28 mouse cellular contexts compared by ENCODE assay signal in the genomic region with DNA sequence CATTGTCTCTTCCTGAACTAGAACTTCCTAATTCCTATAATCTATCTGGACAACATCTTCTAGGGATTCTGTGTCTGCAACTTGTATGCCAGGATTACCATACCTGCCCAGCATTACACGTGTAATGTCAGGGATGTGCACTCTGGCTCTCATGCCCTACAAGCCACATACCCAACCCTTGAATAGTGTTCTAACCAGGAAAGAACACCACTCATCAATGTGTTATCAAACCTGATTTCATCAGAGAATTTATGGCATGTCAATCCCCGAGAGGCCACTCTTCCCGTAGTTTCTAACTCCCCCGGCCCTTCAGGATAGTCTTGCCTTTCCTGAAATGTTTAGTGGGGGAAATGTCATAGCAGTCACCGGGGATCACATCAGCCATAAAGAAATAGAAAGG. TPM values are rescaled to one million over a fixed set of nuclear protein-coding genes. Genes with fewer than 3 reads are reported as not detected.
DNase-seq lines count a peak whose midpoint lies in the region; ATAC-seq and TF ChIP-seq lines count a peak whose summit lies in the region.
"Had no signal": no experiment of that assay in that cellular context is flagged by ENCODE, and none has a peak within 500 bp of the region (broad histone marks: within the 10 kb centered on the region; RNA-seq: fewer than 3 reads in every experiment).

No protein-coding gene starts in this region.

- no peaks in the 10 kb centered on the region for H3K27me3 ChIP-seq in intestine, embryonic 15.5 days (replicated peaks)
- H3K27me3 ChIP-seq in intestine, postnatal 0 days (replicated peaks; ENCODE audit: control insufficient read depth, insufficient read depth, low read length), result no peaks in the 10 kb centered on the region
- no peaks in the 10 kb centered on the region; the same call in 1 of the 2 replicates for H3K27me3 ChIP-seq in kidney, adult 2 months (replicated peaks; ENCODE audit: control insufficient read depth, insufficient read depth, low read length)
- H3K27me3 ChIP-seq: embryonic facial prominence, embryonic 13.5 days; embryonic facial prominence, embryonic 15.5 days; forebrain, embryonic 13.5 days; forebrain, embryonic 15.5 days; Patski had no signal

- peak; percentile 48 for DNase-seq in NIH3T3 (ENCODE audit: low read depth)
- peak; percentile 11 for DNase-seq in adipocyte (ENCODE audit: low spot score)
- no peak for DNase-seq in layer of hippocampus, postnatal 14 days (ENCODE audit: low spot score in 2 of 2)
- no peak for DNase-seq in kidney, adult 11 months
- no peak for DNase-seq in kidney, adult 2 months
- DNase-seq: adrenal gland, adult 8-10 months; adrenal gland, postnatal 14 days; adrenal gland, postnatal 36 days; cerebellum, adult 11-12 months; cerebellum, adult 2 months; cerebellum, adult 9-10 months; cerebellum, postnatal 14 days; cerebellum, postnatal 36 days; embryo, embryonic 11 days; forebrain, postnatal 0 days had no signal

- no peaks in the 10 kb centered on the region for H3K36me3 ChIP-seq in intestine, embryonic 15.5 days
- H3K36me3 ChIP-seq in intestine, postnatal 0 days (ENCODE audit: control insufficient read depth, insufficient read depth), result no peaks in the 10 kb centered on the region
- no peaks in the 10 kb centered on the region for H3K36me3 ChIP-seq in kidney, adult 2 months (ENCODE audit: control insufficient read depth, insufficient read depth, low read length)
- H3K36me3 ChIP-seq: embryonic facial prominence, embryonic 13.5 days; embryonic facial prominence, embryonic 15.5 days; forebrain, embryonic 15.5 days had no signal

- no peak for TF ChIP-seq CTCF in intestine, postnatal 0 days (IDR thresholded peaks at IDR 0.05; ENCODE audit: low read depth)
- TF ChIP-seq CTCF in kidney, adult 2 months (conservative IDR thresholded peaks at IDR 0.05; ENCODE audit: insufficient read depth, insufficient read length, low read depth, low read length), result no peak

- H3K4me2 ChIP-seq in intestine, embryonic 15.5 days (replicated peaks), result no peak overlapping the region
- no peak overlapping the region for H3K4me2 ChIP-seq in intestine, postnatal 0 days (replicated peaks; ENCODE audit: low read depth)
- H3K4me2 ChIP-seq: embryonic facial prominence, embryonic 13.5 days; embryonic facial prominence, embryonic 15.5 days; forebrain, embryonic 13.5 days; forebrain, embryonic 15.5 days had no signal

- peak; percentile 59 for ATAC-seq in intestine, embryonic 15.5 days
- 0 out of 2 replicates have a peak, but pooled peaks have one; percentile 36 for ATAC-seq in intestine, postnatal 0 days
- ATAC-seq: activated CD4-positive, CD25-positive, alpha-beta regulatory T cell, adult 4 months; forebrain, embryonic 13.5 days; forebrain, embryonic 15.5 days; forebrain, postnatal 0 days; Patski had no signal

- TF ChIP-seq POLR2A in kidney, adult 2 months (IDR thresholded peaks at IDR 0.05; ENCODE audit: low read depth, low read length), result no peak

- H3K27ac ChIP-seq in intestine, embryonic 15.5 days, result no peak overlapping the region
- H3K27ac ChIP-seq in intestine, postnatal 0 days (ENCODE audit: low read depth, low read length), result no peak overlapping the region
- H3K27ac ChIP-seq in kidney, adult 2 months (ENCODE audit: insufficient read depth, low read depth, low read length), result no peak overlapping the region
- H3K27ac ChIP-seq: embryonic facial prominence, embryonic 13.5 days; embryonic facial prominence, embryonic 15.5 days; forebrain, embryonic 13.5 days; forebrain, embryonic 15.5 days had no signal

- no peaks in the 10 kb centered on the region for H3K4me1 ChIP-seq in intestine, embryonic 15.5 days (replicated peaks)
- H3K4me1 ChIP-seq in intestine, postnatal 0 days (replicated peaks; ENCODE audit: control insufficient read depth, insufficient read depth, low read length), result no peaks in the 10 kb centered on the region
- H3K4me1 ChIP-seq in kidney, adult 2 months (ENCODE audit: control insufficient read depth, insufficient read depth, low read length), result no peaks in the 10 kb centered on the region
- H3K4me1 ChIP-seq: embryonic facial prominence, embryonic 13.5 days; embryonic facial prominence, embryonic 15.5 days; forebrain, embryonic 13.5 days; forebrain, embryonic 15.5 days had no signal

- no peak overlapping the region for H3K9ac ChIP-seq in intestine, embryonic 15.5 days
- H3K9ac ChIP-seq in intestine, postnatal 0 days (ENCODE audit: low read depth, low read length), result no peak overlapping the region
- H3K9ac ChIP-seq: embryonic facial prominence, embryonic 13.5 days; embryonic facial prominence, embryonic 15.5 days; forebrain, embryonic 13.5 days; forebrain, embryonic 15.5 days; forebrain, postnatal 0 days had no signal

- H3K4me3 ChIP-seq in intestine, embryonic 15.5 days (replicated peaks), result no peak overlapping the region
- H3K4me3 ChIP-seq in intestine, postnatal 0 days (ENCODE audit: low read depth, low read length), result no peak overlapping the region
- H3K4me3 ChIP-seq in kidney, adult 2 months (ENCODE audit: insufficient read depth, low read depth, low read length), result no peak overlapping the region
- H3K4me3 ChIP-seq: embryonic facial prominence, embryonic 13.5 days; embryonic facial prominence, embryonic 15.5 days; forebrain, embryonic 13.5 days; forebrain, embryonic 15.5 days had no signal

- no peaks in the 10 kb centered on the region for H3K9me3 ChIP-seq in intestine, embryonic 15.5 days
- no peaks in the 10 kb centered on the region for H3K9me3 ChIP-seq in intestine, postnatal 0 days (ENCODE audit: control insufficient read depth)
- H3K9me3 ChIP-seq: embryonic facial prominence, embryonic 13.5 days; embryonic facial prominence, embryonic 15.5 days; forebrain, embryonic 13.5 days; forebrain, embryonic 15.5 days had no signal

- 53% methylated on average over 5 of the region's 5 CpGs for WGBS in intestine, embryonic 15.5 days
- 31% methylated on average over 5 of the region's 5 CpGs for WGBS in intestine, postnatal 0 days
- WGBS in kidney, adult 2 months, result 60% methylated on average over 5 of the region's 5 CpGs

RNA-seq across cellular contexts. Expression of a gene that starts 12.6 kb away (rescaled TPM):
- 0.21 and 0.43 TPM in 2 replicates for polyA plus RNA-seq in intestine, embryonic 15.5 days (2015; fragmentation: Nextera tagmentation; extraction: Ambion mirVana)
- 0.09 TPM in 1 of 2 replicates, not detected in the other for polyA plus RNA-seq in intestine, postnatal 0 days (2015; fragmentation: Nextera tagmentation; extraction: Ambion mirVana)
- total RNA-seq in layer of hippocampus, postnatal 14 days (2021), result 1 to 10 TPM; 2.0 to 2.2 TPM
- not detected in 2 replicates for polyA plus RNA-seq in kidney, adult 2 months (2012; rRNA removed)
- total RNA-seq: adrenal gland, adult 8-10 months; adrenal gland, postnatal 14 days; common myeloid progenitor, adult 5-6 weeks; MEL had no signal
- polyA plus RNA-seq: activated CD4-positive, CD25-positive, alpha-beta regulatory T cell, adult 4 months; C2C12; cerebellum, adult 2 months; embryonic facial prominence, embryonic 11.5 days; embryonic facial prominence, embryonic 13.5 days; embryonic facial prominence, embryonic 15.5 days; forebrain, embryonic 11.5 days; forebrain, embryonic 13.5 days; Patski had no signal

Comparison
In these comparisons a context has a peak if more than half of its experiments do, and no peak if none do; other contexts are left out.
1. DNase-seq: peak in NIH3T3 (single experiment) and adipocyte (single experiment); none in layer of hippocampus, postnatal 14 days (0 of 2), kidney, adult 11 months (single experiment) and kidney, adult 2 months (single experiment).